Mouse (Mus musculus) left cerebral cortex, adult 9 months (tissue): ENCODE results near the gene Zscan4-ps3.
"Not testable (repeated sequence)": the region's sequence is repeated elsewhere in the genome, so short reads cannot be mapped to it uniquely, and the experiment has no call there.

Source experiments
- DNase-seq, 2 experiments: peaks; one replicate each; pipeline ENCODE4 v3.0.0; 2022; ENCODE audit warnings: low spot score in 2 of 2

Gene Zscan4-ps3

GRCm38 (mm10) chr7:11609008-11609407 is at the start of gene Zscan4-ps3:
TSS of gene Zscan4-ps3 (plus strand) at chr7:11609308.
- not testable (repeated sequence) for DNase-seq

- DNase-seq = peak in 1 of 2 experiments; percentile 11
Measured at GRCm38 (mm10) chr7:11617082-11617481, 8.0 kb downstream of the Zscan4-ps3 start.
